Mouse (Mus musculus): ENCODE data around the gene 1600002K03Rik.

1600002K03Rik gene

GRCm38 (mm10) chr10:80172527-80173292, at the start of gene 1600002K03Rik:
1600002K03Rik (plus strand) TSS chr10:80172944.
- DNase-seq, result peak; percentile 100

GRCm38 (mm10) chr10:80123932-80124562, 48.7 kb upstream of the 1600002K03Rik start:
- no peak for DNase-seq

GRCm38 (mm10) chr10:80127920-80128319, 44.8 kb upstream of the 1600002K03Rik start:
- peak; percentile 94 for DNase-seq

GRCm38 (mm10) chr10:80129846-80130245, 42.9 kb upstream of the 1600002K03Rik start:
- no peak for DNase-seq

- DNase-seq, result no peak
Measured at GRCm38 (mm10) chr10:80130403-80131031, 42.2 kb upstream of the 1600002K03Rik start.

- no peak for DNase-seq
Measured at GRCm38 (mm10) chr10:80131316-80131951, 41.3 kb upstream of the 1600002K03Rik start.

- DNase-seq, result no peak
Measured at GRCm38 (mm10) chr10:80131952-80132350, 40.8 kb upstream of the 1600002K03Rik start.

- DNase-seq, result peak; percentile 97
Measured at GRCm38 (mm10) chr10:80133226-80133849, 39.4 kb upstream of the 1600002K03Rik start.

- DNase-seq, result no peak
Measured at GRCm38 (mm10) chr10:80134421-80134820, 38.3 kb upstream of the 1600002K03Rik start.

- DNase-seq, result no peak
Measured at GRCm38 (mm10) chr10:80135161-80135560, 37.6 kb upstream of the 1600002K03Rik start.

- no peak for DNase-seq
Measured at GRCm38 (mm10) chr10:80135641-80136040, 37.1 kb upstream of the 1600002K03Rik start.

- DNase-seq, result peak; percentile 93
Measured at GRCm38 (mm10) chr10:80136179-80136951, 36.4 kb upstream of the 1600002K03Rik start.

- peak; percentile 94 for DNase-seq
Measured at GRCm38 (mm10) chr10:80136952-80137625, 35.7 kb upstream of the 1600002K03Rik start.

- DNase-seq, result peak; percentile 94
Measured at GRCm38 (mm10) chr10:80137626-80138552, 34.9 kb upstream of the 1600002K03Rik start.

- DNase-seq, result peak; percentile 98
Measured at GRCm38 (mm10) chr10:80138553-80139438, 33.9 kb upstream of the 1600002K03Rik start, which contains the start of gene Atp5d. Atp5d (plus strand) TSS chr10:80138632.

GRCm38 (mm10) chr10:80139439-80139775, 33.3 kb upstream of the 1600002K03Rik start:
- no peak for DNase-seq

- DNase-seq, result peak; percentile 93
Measured at GRCm38 (mm10) chr10:80139975-80140665, 32.6 kb upstream of the 1600002K03Rik start.

GRCm38 (mm10) chr10:80140666-80141035, 32.1 kb upstream of the 1600002K03Rik start, which contains the start of gene Cbarp:
Cbarp (minus strand) TSS chr10:80140835.
- no peak for DNase-seq
